Mouse (Mus musculus) thymus, postnatal 10 days (tissue): ENCODE measurements around the gene Col6a5.
A peak's percentile ranks its signal among the peaks of the same experiment; 100 is the strongest.
"Not testable (repeated sequence)": the region's sequence is repeated elsewhere in the genome, so short reads cannot be mapped to it uniquely, and the experiment has no call there.

Experiments used
- DNase-seq, 2 experiments: peaks; one replicate each; pipeline ENCODE4 v3.0.0; 2021; ENCODE audit warnings: low spot score in 2 of 2

The Col6a5 gene

GRCm38 (mm10) chr9:105909352-105909751 lies 51.1 kb downstream of the Col6a5 start:
- no peak for DNase-seq

DNA sequence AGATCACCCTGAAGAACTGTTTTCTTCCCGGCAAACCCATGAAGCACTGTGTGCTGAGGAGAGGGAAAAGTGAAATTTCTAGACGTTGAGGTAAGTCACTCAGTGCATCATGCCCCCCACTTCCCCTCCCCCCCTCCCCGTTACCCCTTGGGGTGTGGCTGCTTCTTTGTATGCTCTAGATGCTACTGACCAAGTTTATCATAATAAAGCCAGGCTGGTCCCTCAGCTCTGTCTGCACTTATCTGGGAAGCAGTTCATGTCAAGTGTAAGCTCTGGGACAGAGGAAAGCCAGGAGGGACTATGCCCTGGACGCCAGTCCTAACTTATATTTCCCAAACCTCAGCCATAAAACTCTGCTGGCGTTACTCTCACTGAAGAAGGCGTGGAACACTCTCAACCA lies 53.0 kb downstream of the Col6a5 start:
- DNase-seq, result no peak

GRCm38 (mm10) chr9:105887521-105887920 lies 72.9 kb downstream of the Col6a5 start:
- no peak for DNase-seq

GRCm38 (mm10) chr9:105884656-105885430 lies 75.6 kb downstream of the Col6a5 start:
- no peak for DNase-seq

- DNase-seq, result no peak
Observed at GRCm38 (mm10) chr9:105880743-105881142, 79.7 kb downstream of the Col6a5 start.

DNA sequence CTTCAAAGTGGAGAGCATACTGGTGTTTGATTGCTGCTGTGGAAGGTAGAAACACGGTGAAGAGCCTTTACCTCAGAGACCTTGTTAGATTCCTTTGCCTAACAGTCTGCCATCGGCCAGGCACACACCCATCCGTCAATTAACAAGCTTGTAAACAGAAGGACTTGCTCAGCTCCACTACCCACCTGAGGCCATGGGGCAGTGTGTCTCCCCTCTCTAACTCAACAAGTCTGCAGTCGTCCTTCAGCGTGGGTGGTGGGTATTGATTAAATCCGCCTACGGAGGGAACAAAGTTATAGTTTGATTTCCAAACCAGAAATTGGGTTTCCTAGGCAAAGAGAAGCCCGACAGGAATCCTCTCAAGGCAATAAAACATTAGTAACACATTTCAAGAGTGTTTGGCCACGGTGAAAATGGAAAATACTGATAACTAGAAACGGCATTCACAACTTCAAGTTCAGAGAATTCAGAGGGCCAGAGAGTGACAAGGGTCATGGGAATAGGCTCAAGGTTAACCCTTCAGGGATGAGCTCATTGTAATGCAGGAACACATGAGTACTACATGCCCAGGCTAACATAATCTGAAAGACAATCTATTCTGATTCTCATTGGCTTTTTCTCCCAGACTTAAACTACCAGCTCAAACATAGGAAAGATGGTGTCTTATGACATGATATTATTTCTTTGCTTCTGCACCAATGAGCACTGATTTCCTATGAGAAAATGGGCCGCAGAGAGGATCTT lies 81.9 kb downstream of the Col6a5 start:
- DNase-seq, result no peak

- DNase-seq, result no peak
Observed at GRCm38 (mm10) chr9:105876124-105876523, 84.3 kb downstream of the Col6a5 start.

GRCm38 (mm10) chr9:105871643-105872042 lies 88.8 kb downstream of the Col6a5 start:
- no peak for DNase-seq

- peak; percentile 4 to 33 for DNase-seq
Observed at GRCm38 (mm10) chr9:105857773-105858172, 102.7 kb downstream of the Col6a5 start.

DNA sequence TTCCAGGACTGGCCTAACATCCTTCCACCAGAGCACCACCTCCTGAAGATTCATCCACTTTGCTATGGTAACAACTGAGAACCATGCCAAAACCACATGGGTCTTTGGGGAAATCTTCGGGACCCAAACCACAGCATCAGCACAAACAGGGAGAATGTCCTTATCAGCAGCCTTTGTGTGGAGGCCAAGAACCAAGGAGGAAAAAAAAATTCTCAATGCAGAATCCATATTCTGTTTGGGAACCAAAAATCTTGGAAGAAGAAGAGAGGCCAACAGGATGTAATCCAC lies 107.7 kb downstream of the Col6a5 start:
- no peak for DNase-seq

DNA sequence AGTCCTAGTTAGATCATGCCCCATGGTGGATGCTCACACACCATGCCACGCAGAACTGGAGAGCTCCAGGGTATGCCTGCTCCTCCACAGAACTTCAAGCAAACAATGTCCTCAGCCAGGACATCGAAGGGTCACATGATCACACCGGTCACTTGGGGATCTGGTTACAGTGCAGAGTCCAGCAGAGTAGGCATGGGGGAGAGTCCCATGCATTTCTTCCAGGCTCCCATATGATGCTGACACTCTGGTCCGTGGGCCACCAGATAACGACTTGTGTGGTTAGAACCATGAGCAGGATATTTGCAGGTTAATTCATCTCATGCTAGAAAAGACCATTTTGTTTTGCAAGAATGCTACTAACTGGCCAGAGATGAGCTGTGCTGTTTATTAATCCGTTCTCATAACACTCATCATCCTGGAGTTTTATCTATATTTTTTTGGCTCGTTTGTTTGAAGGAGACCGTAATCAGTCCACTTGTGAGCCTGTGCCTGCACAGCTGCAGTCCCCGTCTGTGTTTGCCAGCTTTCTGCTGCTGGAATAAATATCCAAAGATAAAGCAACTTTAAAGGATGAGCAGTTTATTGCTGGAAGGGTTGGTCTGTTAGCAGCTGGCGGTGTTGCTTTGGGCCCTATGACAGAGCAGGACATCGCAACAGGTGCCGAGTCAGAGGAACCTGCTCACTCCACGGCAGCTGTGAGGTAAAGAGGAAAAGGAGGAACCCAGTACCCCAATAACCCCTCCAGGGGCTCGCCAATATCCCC lies 108.2 kb downstream of the Col6a5 start:
- DNase-seq, result no peak

- no peak for DNase-seq
Observed at GRCm38 (mm10) chr9:105851011-105851410, 109.4 kb downstream of the Col6a5 start.

GRCm38 (mm10) chr9:105848396-105848795 lies 112.0 kb downstream of the Col6a5 start:
- DNase-seq, result no peak

- no peak for DNase-seq
Observed at GRCm38 (mm10) chr9:105847261-105847660, 113.2 kb downstream of the Col6a5 start.

DNA sequence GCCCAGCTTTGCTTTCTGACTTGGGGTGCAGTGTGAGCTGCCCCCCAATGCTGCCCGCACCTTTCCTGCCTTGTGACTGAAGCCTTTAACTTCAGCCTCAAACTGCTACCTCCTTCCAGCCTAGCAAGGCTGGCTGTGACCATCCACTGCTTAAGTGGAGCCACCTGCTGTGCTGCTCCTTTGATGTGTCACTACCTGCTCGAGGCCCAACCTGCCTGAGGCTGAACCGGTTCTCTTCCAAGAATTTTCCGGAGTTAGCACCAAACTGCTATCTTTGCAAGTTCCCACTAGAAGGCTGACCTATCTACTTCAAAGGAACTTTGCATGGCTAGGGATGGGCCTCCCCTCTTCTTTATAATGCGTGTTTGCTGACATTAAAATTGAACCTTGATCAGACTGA lies 119.1 kb downstream of the Col6a5 start:
- not testable (repeated sequence) for DNase-seq

GRCm38 (mm10) chr9:105839147-105839515 lies 121.3 kb downstream of the Col6a5 start:
- DNase-seq, result no peak

- no peak for DNase-seq
Observed at GRCm38 (mm10) chr9:105838396-105839146, 121.9 kb downstream of the Col6a5 start.

- DNase-seq, result no peak
Observed at GRCm38 (mm10) chr9:105835587-105835986, 124.9 kb downstream of the Col6a5 start.

DNA sequence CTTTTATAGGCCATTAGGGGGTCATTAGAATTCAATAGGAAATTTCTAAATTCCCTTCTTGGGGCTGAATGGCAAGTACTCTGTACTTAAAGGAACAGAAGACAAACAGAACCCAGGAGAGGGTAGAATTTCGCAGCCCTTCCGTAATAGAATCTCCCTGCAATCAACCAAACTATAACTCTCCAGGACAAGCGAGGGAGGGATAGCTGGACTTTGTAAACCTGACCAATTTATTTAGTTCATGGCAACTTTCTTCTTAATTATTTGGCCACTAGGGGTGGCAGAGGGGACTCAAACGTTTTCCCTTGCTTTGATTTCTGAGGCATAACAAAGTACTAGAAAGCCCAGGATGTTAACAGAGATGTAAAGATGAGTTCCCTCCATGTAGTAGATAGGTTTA lies 125.6 kb downstream of the Col6a5 start:
- no peak for DNase-seq

GRCm38 (mm10) chr9:105831291-105831690 lies 129.2 kb downstream of the Col6a5 start:
- no peak for DNase-seq

DNA sequence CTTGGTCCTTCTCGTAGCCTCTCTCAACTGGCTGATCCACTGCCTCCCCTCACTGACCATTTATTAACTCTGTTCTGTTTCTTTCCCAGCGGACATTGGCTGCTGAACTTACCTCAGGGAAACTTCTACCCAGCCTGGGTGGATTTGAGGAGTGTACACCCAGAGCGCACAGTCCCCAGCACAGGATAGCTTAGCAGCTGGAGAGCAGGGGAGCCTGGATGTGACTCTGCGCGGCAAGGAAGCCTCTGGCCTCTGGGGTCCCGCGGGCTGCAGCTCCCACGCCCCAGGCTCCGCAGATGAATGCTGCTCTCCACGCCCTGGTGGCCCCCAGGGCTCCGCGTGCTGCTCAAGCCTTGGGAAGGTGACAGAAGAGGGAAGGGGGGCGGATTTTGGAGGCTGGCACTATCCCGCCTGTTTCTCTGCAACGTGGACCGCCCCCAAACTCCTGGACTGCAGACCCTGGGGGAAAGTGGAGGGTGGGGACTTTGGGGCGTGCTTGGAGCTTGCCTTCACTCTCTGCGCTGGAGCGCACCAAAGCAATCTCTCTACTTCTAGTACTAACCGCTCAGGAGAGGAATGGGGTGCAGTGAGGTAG lies 132.6 kb downstream of the Col6a5 start, which contains the start of gene Col6a6:
Col6a6 (minus strand) TSS at position 370 of the 595 bp plus-strand sequence.
- no peak for DNase-seq
